Mouse (Mus musculus): ENCODE results near the gene Fbxo17.
A peak's percentile ranks its signal among the peaks of the same experiment; 100 is the strongest.

DNA sequence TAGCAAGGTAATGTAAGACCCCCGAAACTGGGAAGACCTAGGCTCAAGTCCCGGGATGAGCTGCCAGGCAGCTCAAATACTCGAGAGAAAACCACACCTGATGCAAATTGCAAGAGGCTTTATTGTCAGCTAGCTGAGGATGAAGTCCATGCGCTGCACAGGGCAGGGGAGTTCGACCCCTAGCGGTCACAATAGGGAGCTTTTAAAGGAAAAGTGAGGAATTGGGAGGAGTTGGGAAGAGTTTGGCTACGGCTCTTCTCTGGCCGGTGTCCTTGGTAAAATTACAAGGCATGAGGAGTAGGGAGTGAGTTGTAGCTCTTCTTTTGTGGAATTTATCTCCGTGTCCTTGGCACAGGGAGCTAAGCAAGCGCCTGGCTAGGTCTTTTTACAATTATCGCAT is 40.9 kb upstream of the Fbxo17 start:
- TF ChIP-seq CTCF (conservative IDR thresholded peaks at IDR 0.05; ENCODE audit: insufficient read depth, insufficient read length, low read depth, low read length) (peak; percentile 39; the same call in 1 of the 2 replicates), POLR2A (IDR thresholded peaks at IDR 0.05; ENCODE audit: low read depth, low read length) (no peak)

Data from kidney, adult 2 months (tissue).